ENCODE assay signal across 15 mouse cellular contexts in the genomic region with DNA sequence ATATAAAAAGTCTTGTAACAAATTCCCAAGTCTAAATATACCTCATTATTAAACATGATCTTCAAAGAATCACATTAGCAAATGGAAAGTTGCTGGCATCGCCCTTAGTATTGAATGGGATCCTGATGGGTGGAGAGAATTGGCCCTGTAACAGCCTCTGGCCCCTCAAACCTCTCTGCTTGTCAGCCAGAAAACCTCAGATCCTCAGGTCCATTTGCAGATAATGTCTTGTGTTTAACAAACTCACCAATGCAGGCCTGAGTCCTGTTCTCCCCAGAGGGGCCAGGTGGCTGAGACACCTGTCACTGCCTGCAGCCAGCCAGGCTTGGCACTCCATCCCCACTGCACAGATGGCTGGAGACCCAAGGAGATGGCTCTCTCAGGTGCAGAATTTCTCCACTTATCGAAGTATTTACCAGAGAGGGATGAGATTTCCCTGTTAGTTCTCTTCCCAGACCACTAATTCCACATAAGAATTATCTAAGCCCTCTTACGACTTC. TPM values are rescaled to one million over a fixed set of nuclear protein-coding genes. Genes with fewer than 3 reads are reported as not detected.
DNase-seq lines count a peak whose midpoint lies in the region; ATAC-seq lines count a peak whose summit lies in the region.
"Had no signal": no experiment of that assay in that cellular context is flagged by ENCODE, and none has a peak within 500 bp of the region (broad histone marks: within the 10 kb centered on the region; RNA-seq: fewer than 3 reads in every experiment).

No protein-coding gene starts in this region.

- peak; percentile 85 for ATAC-seq in forebrain, embryonic 14.5 days
- ATAC-seq in forebrain, embryonic 12.5 days (ENCODE audit: low FRiP score) = no peak; the same call in 1 of the 2 replicates
- ATAC-seq in intestine, embryonic 15.5 days = no peak
- ATAC-seq in heart, embryonic 11.5 days (replicated peaks; ENCODE audit: insufficient number of reproducible peaks, low FRiP score, low TSS enrichment) = no peak
- ATAC-seq: Patski had no signal

- H3K4me2 ChIP-seq in forebrain, embryonic 14.5 days (ENCODE audit: low read length) = no peak overlapping the region
- no peak overlapping the region for H3K4me2 ChIP-seq in forebrain, embryonic 12.5 days
- no peak overlapping the region for H3K4me2 ChIP-seq in intestine, embryonic 15.5 days (replicated peaks)
- no peak overlapping the region for H3K4me2 ChIP-seq in heart, embryonic 11.5 days
- H3K4me2 ChIP-seq: embryonic facial prominence, embryonic 13.5 days had no signal

- H3K9ac ChIP-seq in forebrain, embryonic 14.5 days (ENCODE audit: low read length) = no peak overlapping the region
- no peak overlapping the region for H3K9ac ChIP-seq in forebrain, embryonic 12.5 days
- no peak overlapping the region for H3K9ac ChIP-seq in intestine, embryonic 15.5 days
- no peak overlapping the region for H3K9ac ChIP-seq in heart, embryonic 11.5 days (ENCODE audit: low read depth, low read length)
- H3K9ac ChIP-seq: embryonic facial prominence, embryonic 13.5 days had no signal

- no peaks in the 10 kb centered on the region for H3K36me3 ChIP-seq in forebrain, embryonic 14.5 days (ENCODE audit: control insufficient read depth, insufficient read depth, low read length)
- no peaks in the 10 kb centered on the region for H3K36me3 ChIP-seq in forebrain, embryonic 12.5 days (replicated peaks)
- H3K36me3 ChIP-seq in intestine, embryonic 15.5 days = no peaks in the 10 kb centered on the region
- no peaks in the 10 kb centered on the region for H3K36me3 ChIP-seq in heart, embryonic 11.5 days (ENCODE audit: control insufficient read depth, insufficient read depth, low read length)
- H3K36me3 ChIP-seq: embryonic facial prominence, embryonic 13.5 days; limb, embryonic 10.5 days had no signal

- H3K4me3 ChIP-seq in forebrain, embryonic 14.5 days (ENCODE audit: low read depth, low read length) = no peak overlapping the region
- no peak overlapping the region for H3K4me3 ChIP-seq in forebrain, embryonic 12.5 days (replicated peaks)
- H3K4me3 ChIP-seq in intestine, embryonic 15.5 days (replicated peaks) = no peak overlapping the region
- H3K4me3 ChIP-seq in heart, embryonic 11.5 days (ENCODE audit: low read depth, low read length) = no peak overlapping the region
- H3K4me3 ChIP-seq: embryonic facial prominence, embryonic 13.5 days; limb, embryonic 10.5 days had no signal

- H3K9me3 ChIP-seq in forebrain, embryonic 14.5 days (replicated peaks; ENCODE audit: control insufficient read depth, low read length) = no peaks in the 10 kb centered on the region
- no peaks in the 10 kb centered on the region for H3K9me3 ChIP-seq in forebrain, embryonic 12.5 days
- H3K9me3 ChIP-seq in intestine, embryonic 15.5 days = no peaks in the 10 kb centered on the region
- no peaks in the 10 kb centered on the region for H3K9me3 ChIP-seq in heart, embryonic 11.5 days (replicated peaks; ENCODE audit: control insufficient read depth, low read length)
- H3K9me3 ChIP-seq: embryonic facial prominence, embryonic 13.5 days; limb, embryonic 10.5 days had no signal

- no peaks in the 10 kb centered on the region for H3K27me3 ChIP-seq in forebrain, embryonic 14.5 days (replicated peaks; ENCODE audit: control insufficient read depth, insufficient read depth, low read length)
- no peaks in the 10 kb centered on the region for H3K27me3 ChIP-seq in forebrain, embryonic 12.5 days
- no peaks in the 10 kb centered on the region for H3K27me3 ChIP-seq in intestine, embryonic 15.5 days (replicated peaks)
- H3K27me3 ChIP-seq in heart, embryonic 11.5 days (ENCODE audit: control insufficient read depth, insufficient read depth, low read length) = no peaks in the 10 kb centered on the region
- H3K27me3 ChIP-seq: embryonic facial prominence, embryonic 13.5 days; Patski had no signal

- H3K4me1 ChIP-seq in forebrain, embryonic 14.5 days (ENCODE audit: control insufficient read depth, insufficient read depth, low read length) = no peaks in the 10 kb centered on the region
- H3K4me1 ChIP-seq in forebrain, embryonic 12.5 days = no peaks in the 10 kb centered on the region
- no peaks in the 10 kb centered on the region for H3K4me1 ChIP-seq in intestine, embryonic 15.5 days (replicated peaks)
- no peaks in the 10 kb centered on the region for H3K4me1 ChIP-seq in heart, embryonic 11.5 days (ENCODE audit: control insufficient read depth, insufficient read depth, low read length)
- H3K4me1 ChIP-seq: embryonic facial prominence, embryonic 13.5 days; limb, embryonic 10.5 days had no signal

- 40% methylated on average over 3 of the region's 3 CpGs for WGBS in forebrain, embryonic 14.5 days
- 58% methylated on average over 3 of the region's 3 CpGs for WGBS in forebrain, embryonic 12.5 days
- WGBS in intestine, embryonic 15.5 days = 84% methylated on average over 3 of the region's 3 CpGs
- WGBS in heart, embryonic 11.5 days (ENCODE audit: insufficient replicate concordance) = 73% methylated on average over 3 of the region's 3 CpGs

- no peak overlapping the region for H3K27ac ChIP-seq in forebrain, embryonic 14.5 days (ENCODE audit: low read depth, low read length)
- H3K27ac ChIP-seq in forebrain, embryonic 12.5 days = no peak overlapping the region
- no peak overlapping the region for H3K27ac ChIP-seq in intestine, embryonic 15.5 days
- H3K27ac ChIP-seq in heart, embryonic 11.5 days (ENCODE audit: low read depth, low read length) = no peak overlapping the region
- H3K27ac ChIP-seq: embryonic facial prominence, embryonic 13.5 days; limb, embryonic 10.5 days had no signal

- peak; percentile 48 for DNase-seq in forebrain, embryonic 14.5 days (ENCODE audit: low spot score)
- DNase-seq in right cerebral cortex, postnatal 25 days = peak; percentile 25
- DNase-seq in right cerebral cortex, postnatal 4 days = no peak
- DNase-seq in layer of hippocampus, adult 18-20 months (ENCODE audit: low spot score in 2 of 2) = peak; percentile 16 to 47
- no peak for DNase-seq in spleen, postnatal 14 days (ENCODE audit: low spot score in 2 of 2)
- DNase-seq: adrenal gland, postnatal 36 days; heart, postnatal 10 days; lung, adult 2 months had no signal

RNA-seq across cellular contexts. Expression of gene Emcn, which starts 27.0 kb away (rescaled TPM):
- 12.5 and 13.2 TPM in 2 replicates for polyA plus RNA-seq in forebrain, embryonic 14.5 days (2014; fragmentation: Nextera tagmentation; extraction: Ambion mirVana)
- polyA plus RNA-seq in forebrain, embryonic 12.5 days (2016; fragmentation: Nextera tagmentation; extraction: Ambion mirVana) = 14.4 and 14.6 TPM in 2 replicates
- 1 to 10 TPM; 6.9 to 8.8 TPM for total RNA-seq in layer of hippocampus, adult 18-20 months (2021)
- polyA plus RNA-seq in intestine, embryonic 15.5 days (2015; fragmentation: Nextera tagmentation; extraction: Ambion mirVana) = 21.9 and 24.4 TPM in 2 replicates
- polyA plus RNA-seq in heart, embryonic 11.5 days (2014; fragmentation: Nextera tagmentation; extraction: Ambion mirVana) = 72.9 and 84.0 TPM in 2 replicates
- polyA plus RNA-seq: C2C12, Patski had no signal

Comparison
In these comparisons a context has a peak if more than half of its experiments do, and no peak if none do; other contexts are left out.
1. DNase-seq: peak in forebrain, embryonic 14.5 days (single experiment), right cerebral cortex, postnatal 25 days (single experiment) and layer of hippocampus, adult 18-20 months (2 of 2); none in right cerebral cortex, postnatal 4 days (single experiment) and spleen, postnatal 14 days (0 of 2).